Mouse (Mus musculus) CD4-positive naive resting alpha-beta T cell, adult 57 days (primary cell): ENCODE measurements around the gene Rnf4. TPM values are rescaled to one million over a fixed set of nuclear protein-coding genes. Genes with fewer than 3 reads are reported as not detected.

Experiments used
- total RNA-seq: library from RNA; stranded (reverse); gene quantifications from one replicate; pipeline ENCODE4 v1.2.4, GENCODE M21; 2023

The Rnf4 gene
- total RNA-seq = 233 TPM

GRCm38 (mm10) chr5:34336097-34336774 lies at the start of gene Rnf4:
Gene Rnf4, plus strand, starts transcription at chr5:34336289.

GRCm38 (mm10) chr5:34288154-34288716 lies 47.9 kb upstream of the Rnf4 start, which contains the start of the genes Zfyve28 and Cfap99:
Gene Zfyve28, minus strand, starts transcription at chr5:34288449.
Gene Cfap99, plus strand, starts transcription at chr5:34288600.

GRCm38 (mm10) chr5:34369341-34370021 lies 33.4 kb downstream of the Rnf4 start, which contains the start of gene Fam193a:
Gene Fam193a, plus strand, starts transcription at chr5:34369933.

Other genes starting within 250 kb of the Rnf4 start
- gene Poln, start 166.8 kb upstream of the Rnf4 start, total RNA-seq = 1.5 TPM
- 42.7 TPM for gene Haus3, start 166.8 kb upstream of the Rnf4 start, total RNA-seq
- gene Mxd4, start 148.6 kb upstream of the Rnf4 start, total RNA-seq = 92.5 TPM
- gene Zfyve28, start 47.8 kb upstream of the Rnf4 start, total RNA-seq = 4.6 TPM
- not detected for gene Cfap99, start 47.7 kb upstream of the Rnf4 start, total RNA-seq
- gene Fam193a, start 33.6 kb downstream of the Rnf4 start, total RNA-seq = 91.0 TPM
- gene Tnip2, start 177.7 kb downstream of the Rnf4 start, total RNA-seq = 18.4 TPM
- gene Sh3bp2, start 189.5 kb downstream of the Rnf4 start, total RNA-seq = 11.1 TPM
- 326 TPM for gene Add1, start 237.4 kb downstream of the Rnf4 start, total RNA-seq